Mouse (Mus musculus): Measurements from ENCODE around the gene Csnk1g2. TPM values are rescaled to one million over a fixed set of nuclear protein-coding genes. Genes with fewer than 3 reads are reported as not detected.

The Csnk1g2 gene
- polyA plus RNA-seq, 1 experiment: 246 TPM

DNA sequence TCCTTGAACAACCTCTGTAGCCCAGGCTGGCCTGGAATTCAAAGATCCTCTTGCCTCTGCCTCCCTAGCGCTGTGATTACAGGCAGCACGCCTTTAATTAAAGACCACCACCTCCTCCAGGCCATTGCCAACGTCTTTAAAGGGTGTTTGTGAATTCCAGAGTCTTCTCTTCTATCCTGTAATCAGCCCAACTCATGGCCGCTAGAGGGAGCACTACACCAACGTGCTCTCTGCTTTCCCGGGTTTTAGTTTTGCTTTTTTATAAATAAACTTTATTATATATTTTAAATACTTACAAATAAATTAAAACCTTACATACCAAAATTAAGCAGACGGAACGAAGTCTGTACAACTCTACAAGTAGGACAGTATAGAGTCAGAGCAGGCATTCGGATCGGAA lies 36.6 kb downstream of the Csnk1g2 start:
- Histone ChIP-seq H3K4me3 (replicated peaks; ENCODE audit: extremely low read depth, low read depth, low read length) (no peak overlapping the region), H3K4me1 (ENCODE audit: control insufficient read depth, insufficient read depth, low read length) (peaks cover 22% of the 10 kb centered on the region)
- TF ChIP-seq POLR2A (IDR thresholded peaks at IDR 0.05; ENCODE audit: borderline replicate concordance, extremely low read depth, low read depth, low read length) (no peak), CTCF (IDR thresholded peaks at IDR 0.05; ENCODE audit: insufficient read depth, low read length) (peak; percentile 73)
- DNase-seq: peak; percentile 77
- 6% methylated on average over 10 of the region's 10 CpGs for WGBS

DNA sequence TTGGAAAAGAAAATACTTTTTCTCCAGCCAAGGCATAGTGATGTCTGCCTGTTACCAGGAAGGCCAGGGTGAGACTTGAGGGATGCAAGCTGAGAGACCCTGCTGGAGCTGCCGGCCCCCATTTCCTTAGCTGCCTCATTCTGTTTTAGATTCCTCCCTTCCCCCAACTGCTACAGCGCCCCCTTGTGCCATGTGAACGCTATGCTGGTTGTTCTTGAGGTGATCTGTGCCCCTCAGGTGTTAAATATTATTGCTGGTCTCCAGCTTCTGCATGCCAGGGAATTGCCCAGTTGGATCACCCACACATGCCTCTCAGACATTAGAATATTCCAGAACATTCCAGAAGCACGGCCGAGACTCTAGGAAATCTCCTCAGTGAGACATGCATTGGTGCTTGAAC lies 38.5 kb downstream of the Csnk1g2 start:
- DNase-seq: peak; percentile 67
- TF ChIP-seq CTCF (IDR thresholded peaks at IDR 0.05; ENCODE audit: insufficient read depth, low read length): peak; percentile 80
- no peak for TF ChIP-seq POLR2A (IDR thresholded peaks at IDR 0.05; ENCODE audit: borderline replicate concordance, extremely low read depth, low read depth, low read length)
- Histone ChIP-seq H3K4me1 (ENCODE audit: control insufficient read depth, insufficient read depth, low read length) (peaks cover 32% of the 10 kb centered on the region), H3K4me3 (replicated peaks; ENCODE audit: extremely low read depth, low read depth, low read length) (no peak overlapping the region)
- 23% methylated on average over 5 of the region's 5 CpGs for WGBS

DNA sequence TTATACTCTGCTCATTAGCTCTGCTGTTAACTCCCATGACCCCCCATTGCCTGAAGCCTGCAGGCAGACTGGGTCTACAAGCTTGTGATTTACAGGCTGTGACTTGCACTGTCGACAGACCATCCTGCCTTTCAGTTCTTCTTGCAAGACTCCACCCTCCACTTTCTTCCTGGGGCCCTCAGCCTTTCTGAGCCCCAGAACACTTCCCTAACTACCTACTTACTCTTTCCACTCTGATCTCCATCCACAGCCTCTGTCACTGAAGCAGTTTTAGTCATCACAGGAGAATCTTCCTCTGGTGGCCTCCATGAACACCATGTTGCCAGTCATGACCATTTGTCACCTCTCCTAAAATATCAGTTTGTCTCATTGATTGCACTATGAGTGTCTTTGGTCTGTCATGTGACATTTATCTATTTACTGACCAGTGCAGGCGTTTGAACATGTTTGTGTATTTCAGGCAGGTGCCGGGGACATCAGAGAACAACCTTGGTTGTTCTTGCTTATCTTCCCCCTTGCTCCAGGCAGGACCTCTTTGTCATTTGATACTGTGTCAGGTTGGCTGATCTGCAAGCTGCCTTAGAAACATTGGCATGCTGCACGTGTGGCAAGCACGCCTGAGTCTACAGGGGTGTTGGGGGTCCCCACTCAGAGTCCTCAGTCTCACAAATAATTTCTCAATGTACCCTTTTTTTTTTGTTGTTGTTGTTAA lies 41.0 kb downstream of the Csnk1g2 start:
- peak; percentile 27 for DNase-seq
- Histone ChIP-seq H3K4me1 (ENCODE audit: control insufficient read depth, insufficient read depth, low read length) (peaks cover 42% of the 10 kb centered on the region), H3K4me3 (replicated peaks; ENCODE audit: extremely low read depth, low read depth, low read length) (no peak overlapping the region)
- no peak for TF ChIP-seq POLR2A (IDR thresholded peaks at IDR 0.05; ENCODE audit: borderline replicate concordance, extremely low read depth, low read depth, low read length)
- TF ChIP-seq CTCF (IDR thresholded peaks at IDR 0.05; ENCODE audit: insufficient read depth, low read length): no peak
- WGBS: 26% methylated on average over 5 of the region's 5 CpGs

DNA sequence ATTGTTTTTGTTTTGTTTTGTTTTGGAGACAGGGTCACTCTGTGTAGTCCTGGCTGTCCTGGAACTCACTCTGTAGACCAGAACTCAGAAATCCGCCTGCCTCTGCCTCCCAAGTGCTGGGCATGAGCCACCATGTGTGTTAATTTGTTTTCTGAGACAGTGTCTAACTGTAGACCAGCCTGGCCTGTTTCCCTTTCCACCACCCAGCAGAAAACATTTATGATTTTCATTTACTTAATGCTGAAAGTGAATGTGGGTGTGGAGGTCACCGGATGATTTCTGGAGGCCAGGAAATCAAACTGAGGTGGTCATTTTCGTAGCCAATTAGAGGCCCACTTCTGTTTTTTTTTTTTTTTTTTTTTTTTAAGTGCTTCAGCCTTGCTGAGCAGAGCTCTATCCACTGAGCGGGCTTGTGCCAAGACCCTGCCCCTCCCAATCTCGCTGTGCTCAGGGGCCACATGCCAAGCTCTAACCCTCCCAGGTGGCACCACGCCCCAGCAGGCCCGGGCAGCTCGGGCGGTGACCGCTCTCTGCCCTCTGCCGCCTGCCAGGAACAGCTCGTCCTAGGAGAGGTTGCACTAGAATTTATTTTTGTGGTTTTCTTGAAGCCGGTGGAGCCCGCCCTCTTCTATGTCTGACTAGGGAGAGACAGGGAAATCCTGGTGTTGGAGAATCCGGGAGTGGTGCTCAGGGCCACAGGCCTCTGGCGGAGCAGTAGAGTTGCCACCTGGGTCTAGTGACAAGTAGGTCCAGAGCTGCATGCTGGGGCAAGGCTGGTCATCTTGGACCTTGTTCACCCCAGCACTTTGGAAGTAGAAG lies 41.8 kb downstream of the Csnk1g2 start:
- DNase-seq: peak; percentile 91
- H3K4me3 ChIP-seq (replicated peaks; ENCODE audit: extremely low read depth, low read depth, low read length): peak overlapping the region; percentile 31
- TF ChIP-seq POLR2A (IDR thresholded peaks at IDR 0.05; ENCODE audit: borderline replicate concordance, extremely low read depth, low read depth, low read length) (peak; percentile 33; the same call in 1 of the 2 replicates), CTCF (IDR thresholded peaks at IDR 0.05; ENCODE audit: insufficient read depth, low read length) (no peak)
- 4% methylated on average over 16 of the region's 16 CpGs for whole genome bisulfite sequencing
- H3K4me1 ChIP-seq (ENCODE audit: control insufficient read depth, insufficient read depth, low read length): peaks cover 47% of the 10 kb centered on the region

DNA sequence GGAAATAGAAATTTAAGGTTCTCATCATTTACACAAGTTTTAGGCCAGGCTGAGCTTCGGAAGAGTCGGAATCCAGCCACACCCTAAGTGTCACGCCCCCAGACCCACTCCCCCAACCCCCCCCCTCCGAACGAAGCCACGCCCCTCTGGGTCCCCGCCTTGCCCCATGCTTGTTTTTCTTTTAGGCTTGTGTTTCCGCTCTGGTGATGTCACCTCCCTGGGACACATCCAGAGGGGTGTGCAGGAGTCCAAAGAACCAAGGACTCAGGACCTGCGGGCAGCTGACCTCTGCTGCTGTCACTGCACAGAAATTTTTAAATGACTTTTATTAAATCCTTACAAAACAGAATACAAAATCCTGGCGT lies 42.4 kb downstream of the Csnk1g2 start:
- Histone ChIP-seq H3K4me3 (replicated peaks; ENCODE audit: extremely low read depth, low read depth, low read length) (peak overlapping the region; percentile 31), H3K4me1 (ENCODE audit: control insufficient read depth, insufficient read depth, low read length) (peaks cover 53% of the 10 kb centered on the region)
- DNase-seq: peak; percentile 66
- TF ChIP-seq POLR2A (IDR thresholded peaks at IDR 0.05; ENCODE audit: borderline replicate concordance, extremely low read depth, low read depth, low read length): no peak; the same call in 1 of the 2 replicates
- TF ChIP-seq CTCF (IDR thresholded peaks at IDR 0.05; ENCODE audit: insufficient read depth, low read length): no peak
- WGBS: 5% methylated on average over 10 of the region's 10 CpGs

DNA sequence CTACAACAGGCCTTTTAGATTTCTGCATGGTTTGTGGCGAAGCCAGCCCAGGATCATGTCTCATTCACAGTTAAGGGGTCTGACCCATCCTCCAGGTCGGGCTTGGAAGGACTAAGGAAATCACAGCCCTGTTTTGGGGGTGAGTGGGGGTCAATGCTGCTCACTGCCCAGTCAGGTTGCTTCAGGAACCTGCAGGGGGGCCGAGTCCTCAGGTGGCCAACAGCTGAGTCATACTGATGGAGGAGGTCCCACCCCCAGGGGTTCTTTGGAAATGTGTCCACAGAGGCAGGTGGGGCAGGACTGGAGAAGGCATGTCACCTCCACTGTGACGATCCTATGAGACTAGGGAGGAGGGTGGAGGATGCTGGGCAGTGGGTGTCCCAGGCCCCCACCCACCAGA lies 42.8 kb downstream of the Csnk1g2 start:
- peak; percentile 42 for DNase-seq
- H3K4me3 ChIP-seq (replicated peaks; ENCODE audit: extremely low read depth, low read depth, low read length): no peak overlapping the region
- no peak for TF ChIP-seq CTCF (IDR thresholded peaks at IDR 0.05; ENCODE audit: insufficient read depth, low read length)
- TF ChIP-seq POLR2A (IDR thresholded peaks at IDR 0.05; ENCODE audit: borderline replicate concordance, extremely low read depth, low read depth, low read length): no peak
- 35% methylated on average over 4 of the region's 4 CpGs for WGBS
- peaks cover 57% of the 10 kb centered on the region for H3K4me1 ChIP-seq (ENCODE audit: control insufficient read depth, insufficient read depth, low read length)

DNA sequence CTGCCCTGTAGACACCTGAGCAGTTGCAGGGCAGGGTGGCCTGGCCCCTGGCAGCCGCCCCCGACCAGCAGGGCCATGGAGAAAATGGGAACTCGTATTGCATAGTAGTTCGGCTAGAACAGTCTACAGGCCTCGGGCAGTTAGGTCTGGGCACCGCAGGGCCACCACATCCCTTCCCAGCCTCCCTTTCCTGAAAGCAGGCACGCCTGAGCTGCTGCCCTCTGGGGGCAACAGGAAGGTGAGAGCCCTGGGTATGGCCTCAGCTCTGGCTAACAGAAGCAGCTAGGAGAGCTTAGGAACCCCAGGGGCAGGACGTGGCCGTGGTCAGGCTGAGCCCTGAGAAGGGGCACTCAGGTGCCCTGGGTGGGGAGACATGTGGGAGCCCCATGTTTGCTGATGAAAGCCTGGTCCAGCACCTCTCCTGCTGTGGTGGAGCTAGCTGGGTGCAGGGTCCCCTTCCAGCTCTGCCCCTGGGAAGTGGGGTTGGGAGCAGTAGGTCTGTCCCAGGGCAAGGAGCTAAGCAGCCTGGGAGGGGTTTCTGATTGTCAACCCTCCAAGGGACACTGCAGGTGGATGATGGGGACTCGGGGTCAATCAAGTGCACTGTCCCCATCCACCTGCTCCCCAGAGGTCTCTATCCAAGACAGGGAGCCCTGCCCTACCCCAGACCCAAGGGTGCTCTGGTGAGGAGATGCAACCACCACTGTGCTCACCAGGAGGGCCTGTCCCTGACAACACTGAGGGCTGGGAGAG lies 43.5 kb downstream of the Csnk1g2 start:
- Histone ChIP-seq H3K4me1 (ENCODE audit: control insufficient read depth, insufficient read depth, low read length) (peaks cover 61% of the 10 kb centered on the region), H3K4me3 (replicated peaks; ENCODE audit: extremely low read depth, low read depth, low read length) (no peak overlapping the region)
- TF ChIP-seq CTCF (IDR thresholded peaks at IDR 0.05; ENCODE audit: insufficient read depth, low read length): no peak
- no peak for TF ChIP-seq POLR2A (IDR thresholded peaks at IDR 0.05; ENCODE audit: borderline replicate concordance, extremely low read depth, low read depth, low read length)
- DNase-seq: peak; percentile 33
- WGBS: 51% methylated on average over 10 of the region's 10 CpGs

DNA sequence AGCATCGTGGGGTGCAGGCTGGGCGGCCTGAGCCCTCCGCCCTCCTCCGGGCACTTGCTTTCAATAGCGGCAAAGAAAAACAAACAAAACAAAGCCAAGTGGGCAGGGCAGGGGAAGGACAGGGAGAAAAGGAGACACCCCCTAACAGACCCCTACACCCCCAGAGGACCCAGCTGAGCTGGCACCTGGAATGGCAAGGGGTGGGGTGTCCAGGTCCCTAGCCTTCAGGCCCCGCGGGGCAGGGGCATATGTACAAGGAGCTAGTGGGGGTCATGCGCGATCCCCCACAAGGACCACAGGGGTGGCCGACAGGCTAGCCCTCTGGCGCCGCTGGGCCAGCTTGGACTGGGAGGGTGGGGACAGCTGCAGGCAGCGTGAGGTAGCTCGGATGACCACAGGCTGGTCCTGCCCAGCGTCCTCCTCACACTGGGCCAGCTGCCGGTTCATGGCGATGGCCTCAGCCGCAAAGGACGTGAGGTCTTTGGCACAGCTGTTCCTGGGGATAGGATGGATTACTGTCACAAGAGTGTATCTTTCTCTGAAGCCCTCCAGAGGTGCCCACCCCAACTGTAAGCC lies 44.3 kb downstream of the Csnk1g2 start:
- no peak for DNase-seq
- TF ChIP-seq POLR2A (IDR thresholded peaks at IDR 0.05; ENCODE audit: borderline replicate concordance, extremely low read depth, low read depth, low read length) (no peak), CTCF (IDR thresholded peaks at IDR 0.05; ENCODE audit: insufficient read depth, low read length) (no peak)
- H3K4me3 ChIP-seq (replicated peaks; ENCODE audit: extremely low read depth, low read depth, low read length): no peak overlapping the region
- H3K4me1 ChIP-seq (ENCODE audit: control insufficient read depth, insufficient read depth, low read length): peaks cover 64% of the 10 kb centered on the region
- 60% methylated on average over 19 of the region's 19 CpGs for WGBS

DNA sequence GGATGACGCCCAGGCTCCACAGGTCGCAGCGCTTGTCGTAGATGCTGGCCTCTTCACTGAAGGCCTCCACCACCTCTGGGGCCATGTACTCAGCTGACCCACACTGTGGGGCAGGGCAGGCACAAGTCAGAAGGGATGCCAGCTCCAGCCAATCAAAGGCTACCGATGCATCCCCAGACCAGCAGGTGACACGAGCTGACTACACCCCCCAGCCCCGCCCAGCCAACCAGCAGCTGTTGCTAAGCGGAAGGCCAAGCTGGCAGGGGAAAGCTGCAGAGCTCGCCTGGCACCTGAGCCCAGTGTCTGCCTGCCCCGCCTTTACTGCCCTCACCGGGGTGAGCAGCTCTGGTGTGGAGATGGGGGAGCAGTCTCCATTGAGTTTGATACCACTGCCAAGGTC lies 46.0 kb downstream of the Csnk1g2 start:
- H3K4me3 ChIP-seq (replicated peaks; ENCODE audit: extremely low read depth, low read depth, low read length): no peak overlapping the region
- DNase-seq: peak; percentile 41
- WGBS: 73% methylated on average over 11 of the region's 11 CpGs
- TF ChIP-seq CTCF (IDR thresholded peaks at IDR 0.05; ENCODE audit: insufficient read depth, low read length): no peak
- TF ChIP-seq POLR2A (IDR thresholded peaks at IDR 0.05; ENCODE audit: borderline replicate concordance, extremely low read depth, low read depth, low read length): no peak
- peaks cover 77% of the 10 kb centered on the region for H3K4me1 ChIP-seq (ENCODE audit: control insufficient read depth, insufficient read depth, low read length)

All from lung, adult 2 months (tissue).